Mouse (Mus musculus): ENCODE data around the gene Ldb2. TPM values are rescaled to one million over a fixed set of nuclear protein-coding genes. Genes with fewer than 3 reads are reported as not detected.

Ldb2 gene
- polyA plus RNA-seq, 1 experiment from 2014 or later = 30.9 TPM

- H3K4me1 ChIP-seq = peaks cover 54% of the 10 kb centered on the region
- WGBS = 76% methylated on average over 5 of the region's 5 CpGs
Observed at GRCm38 (mm10) chr5:44711211-44711610, 88.3 kb downstream of the Ldb2 start.

GRCm38 (mm10) chr5:44710132-44710871 lies 89.2 kb downstream of the Ldb2 start:
- Histone ChIP-seq H3K4me3 (no peak overlapping the region), H3K4me1 (peaks cover 54% of the 10 kb centered on the region), H3K36me3 (replicated peaks) (no peaks in the 10 kb centered on the region), H3K27ac (replicated peaks) (no peak overlapping the region; the same call in 1 of the 2 replicates), H3K9me3 (no peaks in the 10 kb centered on the region), H3K27me3 (replicated peaks; ENCODE audit: low read depth, poor library complexity, severe bottlenecking) (no peaks in the 10 kb centered on the region)
- DNase-seq (ENCODE audit: low spot score) = no peak
- WGBS = 61% methylated on average over 4 of the region's 4 CpGs

More at GRCm38 (mm10) chr5:44711211-44711610, 88.3 kb downstream of the Ldb2 start:
- H3K9me3 ChIP-seq = no peaks in the 10 kb centered on the region
- H3K4me3 ChIP-seq = no peak overlapping the region
- no peak for DNase-seq (ENCODE audit: low spot score)
- no peaks in the 10 kb centered on the region for H3K36me3 ChIP-seq (replicated peaks)
- H3K27me3 ChIP-seq (replicated peaks; ENCODE audit: low read depth, poor library complexity, severe bottlenecking) = no peaks in the 10 kb centered on the region
- no peak overlapping the region for H3K27ac ChIP-seq (replicated peaks)

- Histone ChIP-seq H3K4me1 (peaks cover 47% of the 10 kb centered on the region), H3K9me3 (no peaks in the 10 kb centered on the region), H3K36me3 (replicated peaks) (no peaks in the 10 kb centered on the region), H3K4me3 (no peak overlapping the region), H3K27me3 (replicated peaks; ENCODE audit: low read depth, poor library complexity, severe bottlenecking) (no peaks in the 10 kb centered on the region), H3K27ac (replicated peaks) (no peak overlapping the region)
- WGBS = 73% methylated on average over 2 of the region's 2 CpGs
- DNase-seq (ENCODE audit: low spot score) = no peak
Observed at GRCm38 (mm10) chr5:44709276-44709675, 90.2 kb downstream of the Ldb2 start.

GRCm38 (mm10) chr5:44707946-44708345 lies 91.5 kb downstream of the Ldb2 start:
- DNase-seq (ENCODE audit: low spot score) = no peak

GRCm38 (mm10) chr5:44706997-44707698 lies 92.3 kb downstream of the Ldb2 start:
- H3K27me3 ChIP-seq (replicated peaks; ENCODE audit: low read depth, poor library complexity, severe bottlenecking) = no peaks in the 10 kb centered on the region
- WGBS = 61% methylated on average over 6 of the region's 6 CpGs
- no peak for DNase-seq (ENCODE audit: low spot score)
- H3K27ac ChIP-seq (replicated peaks) = peak overlapping the region; percentile 12; the same call in 1 of the 2 replicates
- H3K4me3 ChIP-seq = no peak overlapping the region
- peaks cover 29% of the 10 kb centered on the region for H3K4me1 ChIP-seq
- H3K36me3 ChIP-seq (replicated peaks) = no peaks in the 10 kb centered on the region
- no peaks in the 10 kb centered on the region for H3K9me3 ChIP-seq

More at GRCm38 (mm10) chr5:44707946-44708345, 91.5 kb downstream of the Ldb2 start:
- 76% methylated on average over 3 of the region's 3 CpGs for WGBS
- Histone ChIP-seq H3K4me1 (peaks cover 34% of the 10 kb centered on the region), H3K9me3 (no peaks in the 10 kb centered on the region), H3K27me3 (replicated peaks; ENCODE audit: low read depth, poor library complexity, severe bottlenecking) (no peaks in the 10 kb centered on the region), H3K4me3 (no peak overlapping the region), H3K27ac (replicated peaks) (no peak overlapping the region), H3K36me3 (replicated peaks) (no peaks in the 10 kb centered on the region)

GRCm38 (mm10) chr5:44697993-44698392 lies 101.5 kb downstream of the Ldb2 start:
- no peak overlapping the region for H3K4me3 ChIP-seq
- H3K27me3 ChIP-seq (replicated peaks; ENCODE audit: low read depth, poor library complexity, severe bottlenecking) = no peaks in the 10 kb centered on the region
- WGBS = 49% methylated on average over 3 of the region's 3 CpGs
- no peaks in the 10 kb centered on the region for H3K9me3 ChIP-seq
- no peaks in the 10 kb centered on the region for H3K36me3 ChIP-seq (replicated peaks)
- H3K4me1 ChIP-seq = peaks cover 29% of the 10 kb centered on the region
- DNase-seq (ENCODE audit: low spot score) = no peak
- H3K27ac ChIP-seq (replicated peaks) = peak overlapping the region; percentile 48; the same call in 1 of the 2 replicates

- peak overlapping the region; percentile 66 for H3K27ac ChIP-seq (replicated peaks)
- H3K27me3 ChIP-seq (replicated peaks; ENCODE audit: low read depth, poor library complexity, severe bottlenecking) = no peaks in the 10 kb centered on the region
- H3K4me1 ChIP-seq = peaks cover 29% of the 10 kb centered on the region
- H3K9me3 ChIP-seq = no peaks in the 10 kb centered on the region
- 68% methylated on average over 7 of the region's 7 CpGs for WGBS
- no peaks in the 10 kb centered on the region for H3K36me3 ChIP-seq (replicated peaks)
- peak; percentile 44 for DNase-seq (ENCODE audit: low spot score)
- H3K4me3 ChIP-seq = no peak overlapping the region
Observed at GRCm38 (mm10) chr5:44696548-44696947, 102.9 kb downstream of the Ldb2 start.

GRCm38 (mm10) chr5:44693674-44694073 lies 105.8 kb downstream of the Ldb2 start:
- no peaks in the 10 kb centered on the region for H3K9me3 ChIP-seq
- no peak overlapping the region for H3K27ac ChIP-seq (replicated peaks)
- 60% methylated on average over 5 of the region's 5 CpGs for WGBS
- H3K4me3 ChIP-seq = no peak overlapping the region
- H3K27me3 ChIP-seq (replicated peaks; ENCODE audit: low read depth, poor library complexity, severe bottlenecking) = no peaks in the 10 kb centered on the region
- no peaks in the 10 kb centered on the region for H3K36me3 ChIP-seq (replicated peaks)
- no peak for DNase-seq (ENCODE audit: low spot score)
- peaks cover 34% of the 10 kb centered on the region for H3K4me1 ChIP-seq

GRCm38 (mm10) chr5:44686344-44686743 lies 113.1 kb downstream of the Ldb2 start:
- Histone ChIP-seq H3K27me3 (replicated peaks; ENCODE audit: low read depth, poor library complexity, severe bottlenecking) (no peaks in the 10 kb centered on the region), H3K27ac (replicated peaks) (peak overlapping the region; percentile 25), H3K4me1 (peaks cover 17% of the 10 kb centered on the region), H3K9me3 (no peaks in the 10 kb centered on the region), H3K36me3 (replicated peaks) (no peaks in the 10 kb centered on the region), H3K4me3 (no peak overlapping the region)
- peak; percentile 46 for DNase-seq (ENCODE audit: low spot score)
- WGBS = 83% methylated on average over 6 of the region's 6 CpGs

GRCm38 (mm10) chr5:44681054-44681638 lies 118.3 kb downstream of the Ldb2 start:
- H3K9me3 ChIP-seq = no peaks in the 10 kb centered on the region
- peaks cover 4% of the 10 kb centered on the region for H3K4me1 ChIP-seq
- no peak for DNase-seq (ENCODE audit: low spot score)
- H3K27ac ChIP-seq (replicated peaks) = no peak overlapping the region
- H3K36me3 ChIP-seq (replicated peaks) = no peaks in the 10 kb centered on the region
- 88% methylated on average over 3 of the region's 3 CpGs for WGBS
- no peak overlapping the region for H3K4me3 ChIP-seq
- no peaks in the 10 kb centered on the region for H3K27me3 ChIP-seq (replicated peaks; ENCODE audit: low read depth, poor library complexity, severe bottlenecking)

- Histone ChIP-seq H3K9me3 (no peaks in the 10 kb centered on the region), H3K4me3 (no peak overlapping the region), H3K27me3 (replicated peaks; ENCODE audit: low read depth, poor library complexity, severe bottlenecking) (no peaks in the 10 kb centered on the region), H3K36me3 (replicated peaks) (no peaks in the 10 kb centered on the region), H3K27ac (replicated peaks) (no peak overlapping the region), H3K4me1 (peaks cover 10% of the 10 kb centered on the region)
- DNase-seq (ENCODE audit: low spot score) = no peak
- WGBS = 91% methylated on average over 5 of the region's 5 CpGs
Observed at GRCm38 (mm10) chr5:44677814-44678213, 121.7 kb downstream of the Ldb2 start.

- no peaks in the 10 kb centered on the region for H3K27me3 ChIP-seq (replicated peaks; ENCODE audit: low read depth, poor library complexity, severe bottlenecking)
- H3K4me1 ChIP-seq = peaks cover 10% of the 10 kb centered on the region
- no peaks in the 10 kb centered on the region for H3K36me3 ChIP-seq (replicated peaks)
- no peak overlapping the region for H3K27ac ChIP-seq (replicated peaks)
- WGBS = 87% methylated on average over 5 of the region's 5 CpGs
- no peaks in the 10 kb centered on the region for H3K9me3 ChIP-seq
- no peak overlapping the region for H3K4me3 ChIP-seq
- no peak for DNase-seq (ENCODE audit: low spot score)
Observed at GRCm38 (mm10) chr5:44676145-44676754, 123.2 kb downstream of the Ldb2 start.
